Mouse (Mus musculus) cortical plate, adult 2 months (tissue): Measurements from ENCODE around the gene Pld4.

Experiments used
- CTCF ChIP-seq: fragments of 200-500 bp; IDR thresholded peaks from 2 replicates; pipeline ENCODE4 v1.5.1; 2011; ENCODE audit warnings: mild to moderate bottlenecking, control low read depth, low read length; ENCODE audit not compliant: insufficient read depth; ENCODE audit errors: extremely low read depth
- POLR2A ChIP-seq: fragments of 200-500 bp; IDR thresholded peaks from 2 replicates; pipeline ENCODE4 v1.6.1; 2011; ENCODE audit warnings: mild to moderate bottlenecking, low read length, control low read depth; ENCODE audit not compliant: insufficient read depth; ENCODE audit errors: extremely low read depth

- TF ChIP-seq CTCF (no peak), POLR2A (no peak)
Measured at GRCm38 (mm10) chr12:112713984-112714383, 46.5 kb upstream of the Pld4 start.
